Mouse (Mus musculus): ENCODE data around the gene Cd47.

DNA sequence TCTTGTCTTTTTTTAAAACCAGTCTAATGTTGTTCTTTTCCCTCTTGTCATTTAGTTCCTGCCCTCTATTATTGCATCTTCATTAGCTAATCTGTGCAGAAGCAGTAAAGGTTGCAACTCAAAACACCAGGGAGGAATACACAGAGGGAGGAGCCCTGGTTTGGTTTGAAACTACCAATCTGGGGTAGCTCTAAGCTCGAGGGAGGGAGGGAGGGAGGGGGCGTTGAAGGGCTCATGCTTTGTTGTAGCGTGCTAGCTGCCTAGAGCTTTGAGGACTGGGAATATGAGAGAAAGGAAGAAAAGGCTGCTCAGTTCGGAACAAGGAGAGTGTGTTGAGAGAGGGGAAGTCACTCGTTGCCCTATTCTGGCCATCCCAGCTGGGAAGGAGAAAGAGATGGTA lies 105.7 kb downstream of the Cd47 start:
- TF ChIP-seq POLR2A (IDR thresholded peaks at IDR 0.05; ENCODE audit: control insufficient read depth, low read depth, low read length): no peak
- no peak for TF ChIP-seq CTCF (IDR thresholded peaks at IDR 0.05; ENCODE audit: control insufficient read depth, insufficient read depth, insufficient replicate concordance, low read depth, low read length)

Measured in testis, adult 2 months (tissue).